Mouse (Mus musculus): ENCODE data around the gene Nedd8.

The Nedd8 gene

GRCm38 (mm10) chr14:55614565-55615178 lies 57.3 kb downstream of the Nedd8 start:
- no peak for ATAC-seq (ENCODE audit: low TSS enrichment)

- no peak for ATAC-seq (ENCODE audit: low TSS enrichment)
Observed at GRCm38 (mm10) chr14:55613346-55613745, 58.6 kb downstream of the Nedd8 start.

Data from frontal cortex, adult (tissue).